8 mouse cellular contexts compared by ENCODE assay signal in genomic region chr13:21322509-21323375, GRCm38 (mm10). TPM values are rescaled to one million over a fixed set of nuclear protein-coding genes. Genes with fewer than 3 reads are reported as not detected.
DNase-seq lines count a peak whose midpoint lies in the region; ATAC-seq and TF ChIP-seq lines count a peak whose summit lies in the region.

No protein-coding gene starts in this region.

- H3K27ac ChIP-seq in MEL (ENCODE audit: control insufficient read depth, low read depth, low read length): no peak overlapping the region
- H3K27ac ChIP-seq in embryonic facial prominence, embryonic 11.5 days (replicated peaks; ENCODE audit: low read depth, low read length): no peak overlapping the region
- H3K27ac ChIP-seq in hindbrain, embryonic 16.5 days (ENCODE audit: low read depth, low read length): no peak overlapping the region
- H3K27ac ChIP-seq in liver, adult 2 months (replicated peaks; ENCODE audit: insufficient read depth, low read depth, low read length): no peak overlapping the region

- H3K4me1 ChIP-seq in MEL (ENCODE audit: control insufficient read depth in 1 of 2, insufficient read depth in 2 of 2, low read length in 2 of 2): peaks cover 0 to 8% of the 10 kb centered on the region in 2 experiments; a peak in 2 of 4 replicates
- no peaks in the 10 kb centered on the region for H3K4me1 ChIP-seq in embryonic facial prominence, embryonic 11.5 days (ENCODE audit: control insufficient read depth, insufficient read depth, low read length)
- peaks cover 6% of the 10 kb centered on the region for H3K4me1 ChIP-seq in hindbrain, embryonic 16.5 days (ENCODE audit: control insufficient read depth, insufficient read depth, low read depth, low read length)
- peaks cover 3% of the 10 kb centered on the region; the same call in 1 of the 2 replicates for H3K4me1 ChIP-seq in liver, adult 2 months (ENCODE audit: control insufficient read depth, insufficient read depth, low read length)

- H3K9me3 ChIP-seq in MEL (replicated peaks; ENCODE audit: insufficient read depth, low read length): no peaks in the 10 kb centered on the region
- H3K9me3 ChIP-seq in embryonic facial prominence, embryonic 11.5 days (replicated peaks; ENCODE audit: control insufficient read depth, low read length): no peaks in the 10 kb centered on the region
- no peaks in the 10 kb centered on the region for H3K9me3 ChIP-seq in hindbrain, embryonic 16.5 days (ENCODE audit: control insufficient read depth, low read length)

- H3K36me3 ChIP-seq in MEL (ENCODE audit: control insufficient read depth in 1 of 2, insufficient read depth in 2 of 2, low read length in 2 of 2): peaks cover 0 to 9% of the 10 kb centered on the region in 2 experiments; a peak in 2 of 4 replicates
- H3K36me3 ChIP-seq in embryonic facial prominence, embryonic 11.5 days (replicated peaks; ENCODE audit: control insufficient read depth, insufficient read depth, low read depth, low read length): no peaks in the 10 kb centered on the region
- H3K36me3 ChIP-seq in hindbrain, embryonic 16.5 days (ENCODE audit: control insufficient read depth, insufficient read depth, low read length): no peaks in the 10 kb centered on the region
- no peaks in the 10 kb centered on the region for H3K36me3 ChIP-seq in liver, adult 2 months (ENCODE audit: control insufficient read depth, insufficient read depth, low read length)

- peak overlapping the region; percentile 11; the same call in 1 of the 2 replicates for H3K4me2 ChIP-seq in embryonic facial prominence, embryonic 11.5 days (ENCODE audit: low read depth, low read length)
- peak overlapping the region; percentile 60 for H3K4me2 ChIP-seq in hindbrain, embryonic 16.5 days (ENCODE audit: low read length)

- H3K9ac ChIP-seq in MEL (ENCODE audit: control insufficient read depth, low read depth, low read length, poor library complexity, severe bottlenecking): peak overlapping the region; percentile 15; the same call in 1 of the 2 replicates
- no peak overlapping the region for H3K9ac ChIP-seq in embryonic facial prominence, embryonic 11.5 days (replicated peaks; ENCODE audit: low read length)
- no peak overlapping the region for H3K9ac ChIP-seq in hindbrain, embryonic 16.5 days (ENCODE audit: low read depth, low read length)
- no peak overlapping the region for H3K9ac ChIP-seq in liver, adult 2 months (ENCODE audit: low read depth, low read length)

- peak overlapping the region; percentile 13 to 43 for H3K4me3 ChIP-seq in MEL (ENCODE audit: control insufficient read depth in 1 of 2, insufficient read depth in 1 of 2, low read depth in 2 of 2, low read length in 2 of 2)
- H3K4me3 ChIP-seq in embryonic facial prominence, embryonic 11.5 days (ENCODE audit: low read depth, low read length): peak overlapping the region; percentile 31
- peak overlapping the region; percentile 45 for H3K4me3 ChIP-seq in hindbrain, embryonic 16.5 days (ENCODE audit: low read length)
- no peak overlapping the region for H3K4me3 ChIP-seq in liver, adult 2 months (ENCODE audit: insufficient read depth, low read depth, low read length)

- TF ChIP-seq RAD21 in MEL (IDR thresholded peaks at IDR 0.05; ENCODE audit: low read depth, low read length): no peak

- no peaks in the 10 kb centered on the region for H3K27me3 ChIP-seq in MEL (ENCODE audit: control insufficient read depth in 1 of 2, insufficient read depth in 2 of 2, low read length in 2 of 2)
- no peaks in the 10 kb centered on the region for H3K27me3 ChIP-seq in embryonic facial prominence, embryonic 11.5 days (ENCODE audit: control insufficient read depth, insufficient read depth, low read length)
- H3K27me3 ChIP-seq in hindbrain, embryonic 16.5 days (replicated peaks; ENCODE audit: control insufficient read depth, insufficient read depth, low read length): no peaks in the 10 kb centered on the region
- no peaks in the 10 kb centered on the region for H3K27me3 ChIP-seq in liver, adult 2 months (ENCODE audit: control insufficient read depth, insufficient read depth, low read length)

- DNase-seq in cerebellum, adult 11 months: peak; percentile 56
- DNase-seq in MEL (ENCODE audit: low read depth, low spot score): peak; percentile 87
- peak; percentile 81 for DNase-seq in embryonic facial prominence, embryonic 11.5 days (ENCODE audit: low spot score)
- DNase-seq in liver, adult 2 months (ENCODE audit: extremely low read depth, low read depth, low spot score): peak; percentile 8
- peak; percentile 50 for DNase-seq in right cerebral cortex, postnatal 25 days

- WGBS in embryonic facial prominence, embryonic 11.5 days: 10% methylated on average over 18 of the region's 18 CpGs
- 14% methylated on average over 18 of the region's 18 CpGs for whole genome bisulfite sequencing in hindbrain, embryonic 16.5 days
- 37% methylated on average over 18 of the region's 18 CpGs for WGBS in liver, adult 2 months

- H3K79me2 ChIP-seq in MEL (ENCODE audit: control insufficient read depth, insufficient read depth, low read length, poor library complexity): no peaks in the 10 kb centered on the region
- no peaks in the 10 kb centered on the region for H3K79me2 ChIP-seq in liver, adult 2 months (ENCODE audit: control insufficient read depth, insufficient read depth, low read length)

- no peak for TF ChIP-seq CTCF in MEL (IDR thresholded peaks at IDR 0.05 in 2 of 3, conservative IDR thresholded peaks at IDR 0.05 in 1 of 3; ENCODE audit: control insufficient read depth in 1 of 3, insufficient read depth in 1 of 3, low read depth in 2 of 3, low read length in 3 of 3, poor library complexity in 1 of 3, severe bottlenecking in 1 of 3)
- no peak for TF ChIP-seq CTCF in liver, adult 2 months (IDR thresholded peaks at IDR 0.05; ENCODE audit: low read depth, low read length)

- no peak for TF ChIP-seq POLR2A in MEL (IDR thresholded peaks at IDR 0.05; ENCODE audit: control insufficient read depth in 1 of 2, insufficient read depth in 1 of 2, low read depth in 1 of 2, low read length in 2 of 2, poor library complexity in 1 of 2)
- TF ChIP-seq POLR2A in liver, adult 2 months (IDR thresholded peaks at IDR 0.05; ENCODE audit: extremely low read depth, insufficient read depth, low read length): no peak

- ATAC-seq in cerebellum, adult (ENCODE audit: insufficient number of reproducible peaks, low FRiP score, low TSS enrichment): no peak
- ATAC-seq in embryonic facial prominence, embryonic 11.5 days (replicated peaks; ENCODE audit: insufficient number of reproducible peaks, low FRiP score, low TSS enrichment, low read depth): no peak
- no peak for ATAC-seq in hindbrain, embryonic 16.5 days
- ATAC-seq in megakaryocyte, adult 5-6 weeks (ENCODE audit: poor library complexity, severe bottlenecking): no peak

- no peak for TF ChIP-seq EP300 in MEL (IDR thresholded peaks at IDR 0.05; ENCODE audit: low read depth in 1 of 2, low read length in 2 of 2)

TF ChIP-seq in MEL, 35 proteins besides CTCF, POLR2A, EP300 and RAD21:
- TF ChIP-seq ZNF384 (IDR thresholded peaks at IDR 0.05; ENCODE audit: low read depth, low read length) (peak; percentile 82), GATA1 (IDR thresholded peaks at IDR 0.05; ENCODE audit: low read depth, low read length) (peak; percentile 30), TBP (IDR thresholded peaks at IDR 0.05; ENCODE audit: low read depth, low read length) (peak; percentile 100), USF2 (IDR thresholded peaks at IDR 0.05; ENCODE audit: borderline replicate concordance in 1 of 2, insufficient read depth in 1 of 2, low read depth in 1 of 2, low read length in 2 of 2) (no peak), MAFK (IDR thresholded peaks at IDR 0.05; ENCODE audit: borderline replicate concordance, low read depth, low read length) (peak; percentile 90)

RNA-seq across cellular contexts. Expression of gene Gpx6, which starts 10.8 kb away (rescaled TPM):
- not detected in 2 replicates for total RNA-seq in MEL (2012; rRNA removed)
- not detected for polyA plus RNA-seq in MEL (2012; ENCODE audit: insufficient read depth in 1 of 2, insufficient read length in 2 of 2, low read depth in 1 of 2, low replicate concordance in 2 of 2, missing spikeins in 1 of 2)
- 0.41 and 0.67 TPM in 2 replicates for polyA plus RNA-seq in embryonic facial prominence, embryonic 11.5 days (2014; fragmentation: Nextera tagmentation; extraction: Ambion mirVana)
- polyA plus RNA-seq in hindbrain, embryonic 16.5 days (2015; fragmentation: Nextera tagmentation; extraction: Ambion mirVana): 0.26 and 0.64 TPM in 2 replicates
- 0.27 and 1.0 TPM in 2 replicates for total RNA-seq in liver, adult 2 months (2014; rRNA removed)
- 0.55 and 0.70 TPM in 2 replicates for polyA plus RNA-seq in liver, adult 2 months (2012; rRNA removed)
- total RNA-seq in megakaryocyte, adult 5-6 weeks (2015): not detected in 2 replicates
- not detected in 2 replicates for total RNA-seq in megakaryocyte, adult 5-6 weeks (2017)

RNA-seq across cellular contexts. Expression of gene Olfr1367, which starts 24.0 kb away (rescaled TPM):
- not detected in 2 replicates for total RNA-seq in MEL (2012; rRNA removed)
- not detected for polyA plus RNA-seq in MEL (2012; ENCODE audit: insufficient read depth in 1 of 2, insufficient read length in 2 of 2, low read depth in 1 of 2, low replicate concordance in 2 of 2, missing spikeins in 1 of 2)
- polyA plus RNA-seq in embryonic facial prominence, embryonic 11.5 days (2014; fragmentation: Nextera tagmentation; extraction: Ambion mirVana): not detected in 2 replicates
- polyA plus RNA-seq in hindbrain, embryonic 16.5 days (2015; fragmentation: Nextera tagmentation; extraction: Ambion mirVana): not detected in 2 replicates
- total RNA-seq in liver, adult 2 months (2014; rRNA removed): not detected in 2 replicates
- polyA plus RNA-seq in liver, adult 2 months (2012; rRNA removed): not detected in 2 replicates
- not detected in 2 replicates for total RNA-seq in megakaryocyte, adult 5-6 weeks (2015)
- not detected in 2 replicates for total RNA-seq in megakaryocyte, adult 5-6 weeks (2017)

RNA-seq across cellular contexts. Expression of gene Gpx5, which starts 30.2 kb away (rescaled TPM):
- total RNA-seq in MEL (2012; rRNA removed): not detected in 2 replicates
- polyA plus RNA-seq in MEL (2012; ENCODE audit: insufficient read depth in 1 of 2, insufficient read length in 2 of 2, low read depth in 1 of 2, low replicate concordance in 2 of 2, missing spikeins in 1 of 2): not detected
- polyA plus RNA-seq in embryonic facial prominence, embryonic 11.5 days (2014; fragmentation: Nextera tagmentation; extraction: Ambion mirVana): not detected in 2 replicates
- not detected in 2 replicates for polyA plus RNA-seq in hindbrain, embryonic 16.5 days (2015; fragmentation: Nextera tagmentation; extraction: Ambion mirVana)
- not detected in 2 replicates for total RNA-seq in liver, adult 2 months (2014; rRNA removed)
- not detected in 2 replicates for polyA plus RNA-seq in liver, adult 2 months (2012; rRNA removed)
- not detected in 2 replicates for total RNA-seq in megakaryocyte, adult 5-6 weeks (2015)
- total RNA-seq in megakaryocyte, adult 5-6 weeks (2017): not detected in 2 replicates

RNA-seq across cellular contexts. Expression of gene Zscan12, which starts 39.9 kb away (rescaled TPM):
- total RNA-seq in MEL (2012; rRNA removed): 9.7 and 11.1 TPM in 2 replicates
- polyA plus RNA-seq in MEL (2012; ENCODE audit: insufficient read depth in 1 of 2, insufficient read length in 2 of 2, low read depth in 1 of 2, low replicate concordance in 2 of 2, missing spikeins in 1 of 2): 1 to 10 TPM in 1 of 2 experiments, not detected in 1; 6.8 TPM
- polyA plus RNA-seq in embryonic facial prominence, embryonic 11.5 days (2014; fragmentation: Nextera tagmentation; extraction: Ambion mirVana): 20.5 and 21.5 TPM in 2 replicates
- polyA plus RNA-seq in hindbrain, embryonic 16.5 days (2015; fragmentation: Nextera tagmentation; extraction: Ambion mirVana): 10.1 and 12.0 TPM in 2 replicates
- total RNA-seq in liver, adult 2 months (2014; rRNA removed): 5.4 and 6.0 TPM in 2 replicates
- 1.0 and 1.2 TPM in 2 replicates for polyA plus RNA-seq in liver, adult 2 months (2012; rRNA removed)
- 4.4 and 4.7 TPM in 2 replicates for total RNA-seq in megakaryocyte, adult 5-6 weeks (2015)
- total RNA-seq in megakaryocyte, adult 5-6 weeks (2017): 5.6 and 8.3 TPM in 2 replicates

Comparison
In these comparisons a context has a peak if more than half of its experiments do, and no peak if none do; other contexts are left out.
1. DNase-seq: peak in every context shown above with its lines; median percentile 87 in MEL; 81 in embryonic facial prominence, embryonic 11.5 days; 56 in cerebellum, adult 11 months; 50 in right cerebral cortex, postnatal 25 days; 8 in liver, adult 2 months.